ENCODE assay signal across 30 mouse cellular contexts in genomic region chr1:62327743-62328142, GRCm38 (mm10).
"Had no signal": no experiment of that assay in that cellular context is flagged by ENCODE, and none has a peak within 500 bp of the region (broad histone marks: within the 10 kb centered on the region; RNA-seq: fewer than 3 reads in every experiment).

No protein-coding gene starts in this region.

- H3K4me3 ChIP-seq: left cerebral cortex, adult 2 months; limb, embryonic 10.5 days; limb, embryonic 12.5 days; limb, embryonic 13.5 days; limb, embryonic 15.5 days; liver, embryonic 12.5 days; liver, embryonic 13.5 days; liver, embryonic 15.5 days; lung, embryonic 15.5 days; megakaryocyte, embryonic 14.5 days; midbrain, embryonic 10.5 days; midbrain, embryonic 12.5 days; midbrain, embryonic 13.5 days; midbrain, embryonic 15.5 days; myocyte; neural tube, embryonic 12.5 days; neural tube, embryonic 13.5 days had no signal

- H3K4me2 ChIP-seq: limb, embryonic 12.5 days; limb, embryonic 13.5 days; limb, embryonic 15.5 days; liver, embryonic 12.5 days; liver, embryonic 13.5 days; liver, embryonic 15.5 days; lung, embryonic 14.5 days; lung, embryonic 15.5 days; midbrain, embryonic 11.5 days; midbrain, embryonic 12.5 days; midbrain, embryonic 13.5 days; midbrain, embryonic 15.5 days; neural tube, embryonic 12.5 days; neural tube, embryonic 13.5 days had no signal

- H3K4me1 ChIP-seq: limb, embryonic 15.5 days; liver, embryonic 12.5 days; liver, embryonic 13.5 days; liver, embryonic 15.5 days; megakaryocyte, embryonic 14.5 days; midbrain, embryonic 15.5 days; neural tube, embryonic 12.5 days had no signal

- H3K36me3 ChIP-seq: limb, embryonic 10.5 days; limb, embryonic 12.5 days; limb, embryonic 13.5 days; limb, embryonic 15.5 days; liver, embryonic 12.5 days; liver, embryonic 13.5 days; liver, embryonic 15.5 days; lung, embryonic 15.5 days; midbrain, embryonic 10.5 days; midbrain, embryonic 12.5 days; midbrain, embryonic 13.5 days; midbrain, embryonic 15.5 days; neural tube, embryonic 12.5 days; neural tube, embryonic 13.5 days had no signal

- H3K9me3 ChIP-seq: limb, embryonic 10.5 days; limb, embryonic 12.5 days; limb, embryonic 13.5 days; limb, embryonic 15.5 days; liver, embryonic 12.5 days; liver, embryonic 13.5 days; liver, embryonic 15.5 days; lung, embryonic 15.5 days; megakaryocyte, embryonic 14.5 days; midbrain, embryonic 10.5 days; midbrain, embryonic 12.5 days; midbrain, embryonic 13.5 days; midbrain, embryonic 15.5 days; neural tube, embryonic 12.5 days; neural tube, embryonic 13.5 days had no signal

- H3K27me3 ChIP-seq: limb, embryonic 15.5 days; liver, embryonic 12.5 days; liver, embryonic 13.5 days; liver, embryonic 15.5 days; lung, embryonic 15.5 days; megakaryocyte, embryonic 14.5 days; midbrain, embryonic 12.5 days; midbrain, embryonic 13.5 days; midbrain, embryonic 15.5 days; neural tube, embryonic 12.5 days; neural tube, embryonic 13.5 days had no signal

- H3K9ac ChIP-seq: limb, embryonic 12.5 days; limb, embryonic 13.5 days; limb, embryonic 15.5 days; liver, embryonic 12.5 days; liver, embryonic 13.5 days; liver, embryonic 14.5 days; liver, embryonic 15.5 days; liver, postnatal 0 days; lung, embryonic 14.5 days; lung, embryonic 15.5 days; midbrain, embryonic 12.5 days; midbrain, embryonic 13.5 days; midbrain, embryonic 15.5 days; neural tube, embryonic 12.5 days; neural tube, embryonic 13.5 days had no signal

- H3K27ac ChIP-seq: left cerebral cortex, adult 2 months; limb, embryonic 10.5 days; limb, embryonic 12.5 days; limb, embryonic 13.5 days; limb, embryonic 15.5 days; liver, embryonic 12.5 days; liver, embryonic 13.5 days; liver, embryonic 14.5 days; liver, embryonic 15.5 days; lung, embryonic 15.5 days; macrophage; midbrain, embryonic 10.5 days; midbrain, embryonic 12.5 days; midbrain, embryonic 13.5 days; midbrain, embryonic 15.5 days; neural tube, embryonic 12.5 days; neural tube, embryonic 13.5 days had no signal

- DNase-seq: left cerebral cortex, postnatal 4 days; liver; liver, embryonic 13.5 days; liver, postnatal 0 days; lung, adult 18-20 months; lung, embryonic 14.5 days; lung, postnatal 10 days; lung, postnatal 36 days; lung, postnatal 4 days; midbrain, embryonic 14.5 days had no signal

- ATAC-seq: liver, embryonic 12.5 days; liver, postnatal 0 days; midbrain, embryonic 13.5 days; midbrain, embryonic 15.5 days; midbrain, embryonic 16.5 days had no signal
